Mouse (Mus musculus) embryo, embryonic 11.5 days (tissue): ENCODE measurements around the gene Nkg7.
"Not testable (repeated sequence)": the region's sequence is repeated elsewhere in the genome, so short reads cannot be mapped to it uniquely, and the experiment has no call there.

Source experiments
- DNase-seq: peaks from one replicate; pipeline ENCODE4 v3.0.0-alpha.2; 2012; ENCODE audit warnings: low read depth, low spot score

The Nkg7 gene

GRCm38 (mm10) chr7:43436341-43437255 lies at the start of gene Nkg7:
TSS of gene Nkg7 (plus strand) at chr7:43437073.
- DNase-seq: no peak

GRCm38 (mm10) chr7:43392349-43393121 lies 44.3 kb upstream of the Nkg7 start:
- DNase-seq: no peak

- no peak for DNase-seq
Observed at GRCm38 (mm10) chr7:43399501-43399900, 37.4 kb upstream of the Nkg7 start.

DNA sequence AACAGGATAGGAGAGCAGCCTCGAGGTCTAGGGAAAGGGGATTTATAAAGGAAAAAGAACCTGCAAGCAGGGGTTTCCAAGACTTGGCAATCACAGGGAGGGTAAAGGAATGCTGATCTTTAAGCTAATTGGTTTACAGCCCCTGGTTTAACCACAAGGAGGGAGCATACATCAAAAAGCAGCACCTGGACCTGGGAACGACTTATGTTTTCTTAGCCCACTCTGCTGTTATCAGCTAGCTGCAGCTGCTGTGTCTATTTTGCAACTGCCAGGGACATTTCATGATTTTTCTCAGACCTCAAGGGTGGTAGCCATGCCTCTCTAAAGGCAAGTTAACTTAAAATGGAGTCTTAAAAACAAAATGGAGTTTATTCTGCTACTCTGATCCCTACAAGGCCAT lies 34.2 kb upstream of the Nkg7 start:
- no peak for DNase-seq

DNA sequence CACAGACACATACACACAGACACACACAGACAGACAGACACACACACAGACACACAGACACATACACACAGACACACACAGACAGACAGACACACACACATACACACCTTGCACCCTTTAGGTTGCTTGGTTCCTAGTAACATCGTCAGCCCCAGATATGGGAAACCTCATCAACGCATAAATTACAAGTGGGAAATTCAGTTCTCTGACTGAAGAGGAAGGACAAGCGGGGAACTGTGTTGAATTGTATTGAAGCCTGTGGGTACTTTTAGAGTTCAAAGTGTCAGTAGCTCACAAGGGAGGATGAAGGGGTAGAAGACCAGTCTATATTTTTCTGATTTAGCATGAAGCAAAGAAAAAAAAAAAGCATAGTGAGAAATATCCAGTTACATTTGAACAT lies 29.3 kb upstream of the Nkg7 start:
- DNase-seq: no peak

DNA sequence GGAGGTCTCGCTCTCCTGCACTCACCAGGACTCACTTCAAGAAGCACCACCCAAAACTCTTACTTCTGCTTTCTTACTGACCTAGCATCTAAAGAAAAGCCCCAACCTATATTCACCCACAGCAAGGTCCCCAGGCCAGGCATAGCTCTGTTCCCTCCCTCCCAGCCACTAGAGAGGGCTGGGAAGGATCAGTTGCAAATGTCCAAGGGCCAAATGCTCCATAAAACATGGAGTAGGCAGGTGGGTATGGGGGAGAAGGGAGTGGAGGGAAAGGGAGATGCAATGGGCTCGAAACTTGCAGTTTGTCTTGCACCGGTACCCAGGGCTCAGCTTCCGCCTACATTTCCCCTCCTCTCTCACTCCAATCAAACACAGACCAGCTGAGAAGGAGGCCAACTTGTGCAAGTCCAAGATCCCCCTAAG lies 28.7 kb upstream of the Nkg7 start, which contains the start of gene Siglecg:
Gene Siglecg, plus strand, starts transcription at position 74 of the 423 bp plus-strand sequence.
- no peak for DNase-seq

- DNase-seq: no peak
Observed at GRCm38 (mm10) chr7:43409084-43409483, 27.8 kb upstream of the Nkg7 start.

DNA sequence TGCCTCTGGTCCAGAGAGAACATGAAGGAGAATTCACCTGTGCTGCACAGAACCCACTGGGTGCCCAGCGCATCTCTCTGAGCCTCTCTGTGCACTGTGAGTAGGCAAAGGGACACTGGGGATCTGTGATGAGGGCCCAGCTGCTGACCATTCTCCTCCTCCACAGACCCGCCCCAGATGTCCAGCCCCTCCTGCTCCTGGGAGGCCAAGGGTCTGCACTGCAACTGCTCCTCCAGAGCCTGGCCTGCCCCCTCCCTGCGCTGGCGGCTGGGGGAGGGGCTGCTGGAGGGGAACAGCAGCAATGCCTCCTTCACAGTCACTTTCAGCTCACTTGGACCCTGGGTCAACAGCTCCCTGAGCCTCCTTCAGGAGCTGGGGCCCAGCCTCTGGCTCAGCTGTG lies 25.1 kb upstream of the Nkg7 start:
- not testable (repeated sequence) for DNase-seq

DNA sequence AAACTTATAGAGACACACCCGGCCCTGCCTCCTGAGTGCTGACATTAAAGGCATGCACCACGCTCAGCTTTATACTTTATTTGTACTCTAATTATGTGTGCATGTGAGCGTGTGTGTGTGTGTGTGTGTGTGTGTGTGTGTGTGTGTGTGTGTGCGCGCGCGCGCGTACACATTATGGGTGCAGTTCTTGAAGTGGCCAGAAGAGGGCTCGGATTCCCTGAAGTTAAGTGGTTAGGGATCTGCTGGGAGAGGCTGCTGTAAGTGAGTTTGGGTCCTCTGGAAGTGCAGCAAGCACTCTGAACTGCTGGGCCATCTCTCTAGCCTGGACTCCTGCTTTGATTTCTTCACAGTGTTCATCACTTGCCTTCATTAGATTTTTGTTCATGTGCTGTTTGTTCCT lies 19.6 kb upstream of the Nkg7 start:
- DNase-seq: no peak

- peak; percentile 66 for DNase-seq
Observed at GRCm38 (mm10) chr7:43422995-43423617, 13.8 kb upstream of the Nkg7 start.

- DNase-seq: no peak
Observed at GRCm38 (mm10) chr7:43423991-43424625, 12.8 kb upstream of the Nkg7 start.

GRCm38 (mm10) chr7:43427406-43427805 lies 9.5 kb upstream of the Nkg7 start, which contains the start of gene Lim2:
TSS of gene Lim2 (plus strand) at chr7:43427670.
- DNase-seq: no peak

GRCm38 (mm10) chr7:43429500-43429899 lies 7.4 kb upstream of the Nkg7 start:
- no peak for DNase-seq

DNA sequence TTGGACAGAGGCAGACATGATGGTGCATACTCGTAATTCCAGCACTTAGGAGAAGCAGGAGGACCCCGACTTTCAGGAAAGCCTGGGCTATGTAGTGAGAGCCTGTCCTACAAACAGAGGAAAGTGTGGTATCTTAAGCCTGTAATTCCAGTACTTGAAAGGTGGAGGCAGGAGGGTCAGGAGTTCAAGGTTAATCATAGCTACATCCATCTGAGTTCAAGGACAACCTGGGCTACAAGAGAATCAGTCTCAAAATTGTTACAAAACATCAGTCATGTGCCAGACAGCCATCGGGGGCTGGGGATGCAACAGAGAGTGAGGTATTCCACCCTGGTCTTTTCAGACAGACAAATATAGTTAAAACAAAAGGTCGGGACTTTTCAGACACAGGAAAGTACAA lies 4.0 kb upstream of the Nkg7 start:
- no peak for DNase-seq

DNA sequence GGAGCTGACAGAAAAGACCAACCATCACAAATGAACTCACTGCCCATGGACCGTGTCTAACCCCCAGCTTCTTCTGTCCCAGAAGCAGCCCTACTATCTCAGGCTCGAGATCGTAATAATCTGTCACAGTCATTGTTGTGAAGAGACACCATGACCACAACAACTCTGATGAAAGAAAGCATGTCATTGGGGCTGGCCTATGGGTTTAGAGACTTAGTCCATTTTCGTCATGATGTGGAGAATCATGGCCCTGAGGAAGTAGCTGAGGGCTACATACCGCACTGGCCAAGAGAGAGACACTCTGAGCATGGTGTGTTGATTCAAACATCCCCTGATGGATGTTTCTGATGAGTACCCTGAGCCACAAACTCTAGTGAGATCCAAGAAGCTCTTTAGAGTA lies 2.2 kb upstream of the Nkg7 start:
- DNase-seq: no peak

DNA sequence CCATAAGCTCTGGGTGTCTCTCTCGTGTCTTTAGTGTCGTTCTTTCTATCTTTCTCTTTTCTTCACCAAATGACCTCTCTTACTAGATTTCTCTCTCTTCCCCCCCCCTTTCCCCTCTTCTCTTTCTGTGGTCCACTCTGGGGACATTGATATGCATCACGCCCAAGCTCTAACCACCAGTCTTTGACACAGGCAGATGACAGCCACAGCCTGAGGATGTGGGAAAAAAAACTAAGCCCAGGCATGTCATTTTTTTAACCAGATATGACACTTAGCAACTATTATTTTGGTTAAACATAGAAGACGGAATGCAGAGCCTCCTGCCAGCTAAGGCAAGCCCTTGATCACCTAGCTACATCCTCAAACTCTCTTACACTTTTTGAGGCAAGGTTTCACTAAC lies 1.7 kb downstream of the Nkg7 start:
- no peak for DNase-seq

GRCm38 (mm10) chr7:43440482-43440881 lies 3.6 kb downstream of the Nkg7 start, which contains the start of gene Cldnd2:
TSS of gene Cldnd2 (plus strand) at chr7:43440782.
- DNase-seq: no peak

- no peak for DNase-seq
Observed at GRCm38 (mm10) chr7:43441071-43441470, 4.2 kb downstream of the Nkg7 start.

DNA sequence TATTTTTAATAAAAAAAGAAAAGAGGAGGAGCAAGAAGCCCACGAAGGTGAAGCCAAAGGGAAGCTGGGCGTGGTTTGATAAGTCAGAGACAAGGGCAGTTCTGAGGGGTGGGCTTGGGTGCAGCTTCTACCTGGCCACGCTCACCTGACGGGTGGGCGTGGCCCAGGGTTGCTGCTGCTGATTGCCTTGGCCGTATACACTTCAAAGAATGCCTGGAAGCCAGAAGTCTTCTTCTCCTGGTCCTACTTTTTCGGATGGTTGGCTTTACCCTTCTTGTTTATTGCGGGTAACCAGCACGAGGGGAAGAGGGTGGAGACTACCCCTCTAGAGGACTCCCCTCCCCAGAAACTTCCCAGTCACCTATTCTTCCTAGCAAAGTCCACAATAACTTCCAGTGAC lies 5.8 kb downstream of the Nkg7 start:
- no peak for DNase-seq

DNA sequence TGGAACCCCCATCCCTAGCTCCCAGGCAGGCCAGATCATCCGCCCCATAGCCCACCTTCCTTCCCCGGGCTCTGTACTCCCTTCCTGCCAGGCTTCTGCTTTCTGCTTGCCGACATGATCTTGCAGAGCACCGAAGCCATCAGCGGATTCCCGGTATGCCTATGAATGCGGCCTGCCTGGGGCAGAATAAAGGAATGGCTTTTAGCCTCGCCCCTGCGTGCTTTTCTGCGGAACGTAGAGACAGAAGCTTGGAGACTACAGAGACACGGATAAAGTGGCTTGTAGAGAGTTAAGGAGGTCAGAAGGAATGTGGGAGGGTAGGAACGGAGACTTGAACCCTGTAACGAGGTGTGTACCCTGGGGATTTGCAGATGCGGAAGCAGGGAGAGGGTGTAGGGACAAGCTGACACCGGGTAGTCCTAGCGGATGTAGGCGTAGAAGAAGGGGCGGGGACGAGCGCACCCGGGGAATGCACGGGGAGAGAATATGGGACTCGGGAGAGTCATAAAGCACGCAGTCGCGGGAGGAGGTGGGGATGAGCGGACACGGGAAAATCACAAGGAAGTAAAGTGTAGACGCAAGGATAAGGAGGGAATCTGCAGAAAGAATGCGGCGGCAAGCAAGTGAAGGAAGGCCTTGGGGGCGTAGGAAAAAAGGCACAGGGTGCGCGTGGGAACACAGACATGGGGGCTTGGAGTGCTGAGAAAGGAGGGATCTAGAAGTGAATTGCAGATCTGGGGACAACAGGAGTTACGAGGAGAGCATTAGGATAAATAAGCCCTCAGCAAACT lies 6.4 kb downstream of the Nkg7 start:
- peak; percentile 52 for DNase-seq

DNA sequence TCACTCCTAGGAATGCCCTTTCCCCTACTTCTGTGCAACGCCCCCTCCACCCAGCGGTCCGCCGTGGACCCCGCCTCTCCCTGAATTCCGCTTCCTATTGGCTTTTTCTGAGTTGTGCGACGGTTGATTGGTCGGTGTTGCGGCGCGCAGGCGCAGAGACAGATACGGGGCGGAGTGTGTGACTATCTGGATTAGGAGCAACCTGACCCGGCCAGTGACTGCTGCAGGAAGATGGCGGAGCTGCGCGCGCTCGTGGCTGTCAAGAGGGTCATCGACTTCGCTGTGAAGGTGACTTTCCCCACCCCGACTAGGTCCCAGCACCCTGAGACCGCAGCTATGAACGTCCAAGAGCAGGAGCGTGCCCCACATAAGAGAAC lies 7.0 kb downstream of the Nkg7 start, which contains the start of the genes Etfb and Gm45233:
Gene Etfb, plus strand, starts transcription at position 167 of the 377 bp plus-strand sequence.
Gene Gm45233, plus strand, starts transcription at position 212 of the 377 bp plus-strand sequence.
- peak; percentile 92 for DNase-seq
